Mouse (Mus musculus): ENCODE results near the gene Ryk.

Ryk gene

GRCm38 (mm10) chr9:102948706-102949105 lies 114.0 kb downstream of the Ryk start:
- DNase-seq (ENCODE audit: low spot score in 2 of 2): no peak

- no peak for DNase-seq (ENCODE audit: low spot score in 2 of 2)
Observed at GRCm38 (mm10) chr9:102951091-102951994, 116.6 kb downstream of the Ryk start.

GRCm38 (mm10) chr9:102955866-102956265 lies 121.1 kb downstream of the Ryk start:
- no peak for DNase-seq (ENCODE audit: low spot score in 2 of 2)
